Mouse (Mus musculus) megakaryocyte progenitor cell, adult 5-6 weeks (primary cell): ENCODE results near the gene Phc2. TPM values are rescaled to one million over a fixed set of nuclear protein-coding genes. Genes with fewer than 3 reads are reported as not detected.

ENCODE experiments used
- ATAC-seq: replicated peaks from 2 replicates; pipeline ENCODE4 v1.8.0; 2016; ENCODE audit warnings: mild to moderate bottlenecking, moderate TSS enrichment, inconsistent platforms; ENCODE audit not compliant: poor library complexity
- total RNA-seq, 2 experiments: library from RNA; stranded (forward) in 1 of 2; stranded (reverse) in 1 of 2; fragments of 157-497, 149-512 nt in 1 of 2; fragments of 200-1000 nt in 1 of 2; gene quantifications; 2 replicates each; pipeline versions ENCODE4 v1.2.3 to v1.2.4; 2015 to 2017

Phc2 gene
- total RNA-seq, 2 experiments from 2014 or later = 21.2 to 28.0 TPM

DNA sequence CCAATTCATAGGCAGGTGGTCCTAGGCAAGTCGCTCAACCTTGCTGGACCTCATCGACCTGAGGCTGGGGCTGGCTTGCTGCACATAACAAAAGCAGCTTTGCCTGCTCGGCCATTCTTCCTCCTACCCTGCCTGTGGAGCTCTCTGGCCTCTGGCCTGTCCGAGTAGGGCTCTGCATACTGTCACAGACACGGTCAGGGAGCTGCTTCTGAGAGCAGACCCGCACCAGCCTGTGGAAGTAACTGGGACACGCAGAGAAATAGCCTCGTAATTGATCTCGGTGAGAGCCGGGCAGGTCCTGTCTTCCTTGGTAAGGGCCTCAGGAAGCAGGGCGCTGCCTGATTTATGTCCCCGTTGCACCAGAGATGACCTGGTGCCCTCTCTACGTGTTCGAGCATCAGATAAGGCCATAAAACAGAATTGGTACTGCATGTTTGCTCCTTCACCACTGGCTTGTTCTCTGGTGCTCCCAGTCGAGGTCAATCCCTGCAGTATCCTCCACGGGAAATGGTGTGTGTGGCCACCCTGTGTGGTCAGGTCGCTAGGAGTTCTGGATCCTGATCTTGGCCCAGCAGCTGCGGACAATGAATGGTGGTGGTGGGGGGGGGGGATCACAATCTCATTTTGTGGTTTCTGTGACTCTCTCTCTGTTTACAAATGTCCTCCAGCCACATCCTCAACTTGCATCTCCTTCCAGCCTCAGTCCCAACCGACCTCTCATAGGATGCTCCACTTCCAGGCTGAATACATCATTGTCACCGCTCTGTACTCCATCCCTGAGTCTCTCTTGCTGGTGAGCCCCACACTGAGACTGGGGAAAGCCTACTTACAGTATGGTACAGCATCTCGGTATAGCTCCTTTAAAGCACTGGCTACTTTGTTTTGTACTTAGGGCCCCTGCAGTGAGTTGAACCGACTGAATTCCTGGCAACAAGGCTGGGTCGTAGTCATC, 12.5 kb upstream of the Phc2 start:
- ATAC-seq = no peak

DNA sequence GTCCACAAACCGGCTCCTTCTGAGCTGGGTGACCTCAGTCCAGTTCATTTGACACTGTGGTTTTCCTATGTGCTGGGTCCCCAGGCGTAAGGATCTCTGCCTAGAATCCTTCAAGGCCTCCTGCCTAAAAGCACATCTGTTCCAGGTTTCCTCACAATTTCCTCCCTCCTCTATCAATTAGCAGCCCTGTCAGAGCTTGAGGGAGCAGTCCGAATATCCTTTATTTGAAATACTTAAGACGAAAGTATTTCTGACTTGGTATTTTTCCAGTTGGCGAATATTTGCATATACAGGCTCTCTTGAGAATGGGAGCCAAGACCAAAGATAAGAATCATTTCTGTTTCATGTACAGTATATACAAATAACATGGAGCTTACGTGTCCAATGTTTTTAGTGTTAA, 8.6 kb upstream of the Phc2 start:
- no peak for ATAC-seq

DNA sequence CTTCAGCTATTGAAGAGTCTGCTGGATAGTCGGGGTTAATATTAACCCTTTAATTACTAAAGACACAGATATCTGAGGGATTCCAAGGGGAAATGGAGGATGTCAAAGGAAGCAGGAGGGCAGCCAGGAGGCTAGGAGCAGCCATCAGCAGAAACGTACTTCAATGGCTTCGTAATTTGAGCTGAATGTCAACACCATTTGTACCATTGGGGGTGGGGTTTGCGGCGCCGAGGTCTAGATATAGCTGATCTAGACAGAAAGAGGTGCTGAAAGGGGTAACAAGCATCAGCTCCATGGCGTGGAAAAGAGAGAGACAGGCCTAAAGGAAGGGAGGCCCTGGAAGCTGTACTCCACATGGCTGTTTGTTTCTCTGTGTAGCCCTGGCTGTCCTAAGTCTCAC, 7.7 kb upstream of the Phc2 start:
- no peak for ATAC-seq

DNA sequence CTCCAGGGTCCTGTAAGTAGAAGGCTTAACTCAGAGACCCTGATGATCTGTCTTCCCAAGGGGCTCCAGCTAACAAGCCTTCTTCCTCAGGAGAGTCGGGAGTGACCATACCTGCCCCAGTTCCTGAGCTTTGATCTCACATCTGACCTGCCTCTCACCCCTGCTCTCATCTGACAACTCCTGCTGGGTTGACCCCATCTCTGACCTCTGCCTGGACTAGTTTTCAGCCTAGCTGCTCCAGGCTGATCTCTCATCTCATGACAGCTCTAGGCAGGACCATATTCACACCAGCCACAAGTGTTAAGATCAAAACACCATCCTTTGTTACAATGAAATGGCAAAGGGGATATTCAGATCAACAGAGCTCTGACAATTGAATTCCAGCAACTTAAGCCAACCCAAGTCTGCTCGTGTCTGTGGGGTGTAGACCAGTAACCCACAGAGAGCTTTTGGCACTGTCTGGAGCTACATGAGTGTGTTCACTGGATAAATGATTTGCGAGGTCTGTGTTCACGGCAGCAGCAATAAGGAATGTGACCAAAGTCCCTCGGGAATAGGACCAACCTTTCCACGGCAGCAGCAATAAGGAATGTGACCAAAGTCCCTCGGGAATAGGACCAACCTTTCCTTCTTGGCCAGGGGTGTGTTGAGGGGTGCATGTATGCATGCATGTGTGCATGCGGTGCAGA, 5.8 kb upstream of the Phc2 start:
- ATAC-seq = no peak

DNA sequence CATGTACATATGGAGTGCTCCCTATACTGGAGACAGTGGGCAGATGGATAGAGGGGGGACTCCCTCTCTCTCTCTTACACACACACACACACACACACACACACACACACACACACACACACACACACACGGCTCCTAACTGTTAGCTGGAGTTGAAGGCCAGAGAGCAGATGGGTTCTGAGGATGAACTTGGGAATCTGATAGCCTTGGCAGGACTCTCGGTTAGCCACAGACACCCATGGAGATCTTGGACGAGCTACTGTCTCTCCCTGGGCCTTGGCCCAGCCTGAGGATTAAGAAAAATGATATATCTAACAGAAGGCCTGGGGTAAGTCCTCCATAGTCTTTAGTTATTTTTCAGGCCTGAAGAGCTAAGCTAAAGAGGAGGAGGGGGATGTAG, 3.0 kb upstream of the Phc2 start:
- no peak for ATAC-seq

DNA sequence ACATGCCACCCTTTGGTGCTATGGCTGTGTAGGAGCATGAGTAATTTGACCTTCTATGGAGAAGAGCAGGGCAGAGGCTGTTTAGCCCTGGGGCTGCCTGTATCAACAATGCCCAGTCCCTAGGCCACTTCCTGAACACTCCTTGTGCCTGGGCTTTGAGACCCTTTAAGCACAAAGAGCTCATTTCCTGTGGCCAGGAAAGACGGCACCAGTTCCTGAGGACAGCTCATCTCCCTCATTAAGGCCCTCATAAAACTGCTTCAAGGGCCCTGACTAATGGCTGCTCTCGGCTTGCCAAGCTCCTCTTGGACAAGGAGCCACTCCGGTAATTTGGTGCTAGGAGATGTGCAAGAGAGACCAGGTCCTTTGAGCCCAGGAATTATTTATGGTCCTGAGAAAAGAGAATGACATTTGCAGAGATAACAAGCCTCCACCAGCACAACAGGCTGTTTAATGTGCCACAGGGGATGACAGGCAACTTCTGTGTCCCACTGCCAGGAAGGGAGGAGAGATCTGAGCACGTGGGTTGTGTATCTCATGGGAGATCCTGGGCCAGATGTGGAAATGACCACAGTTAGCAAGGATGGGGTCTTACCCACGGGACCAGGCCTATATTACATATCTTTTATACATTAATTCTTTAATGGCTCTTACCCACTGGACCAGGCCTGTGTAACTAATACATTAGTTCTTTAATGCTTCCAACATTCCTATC, 1.8 kb upstream of the Phc2 start:
- no peak for ATAC-seq

DNA sequence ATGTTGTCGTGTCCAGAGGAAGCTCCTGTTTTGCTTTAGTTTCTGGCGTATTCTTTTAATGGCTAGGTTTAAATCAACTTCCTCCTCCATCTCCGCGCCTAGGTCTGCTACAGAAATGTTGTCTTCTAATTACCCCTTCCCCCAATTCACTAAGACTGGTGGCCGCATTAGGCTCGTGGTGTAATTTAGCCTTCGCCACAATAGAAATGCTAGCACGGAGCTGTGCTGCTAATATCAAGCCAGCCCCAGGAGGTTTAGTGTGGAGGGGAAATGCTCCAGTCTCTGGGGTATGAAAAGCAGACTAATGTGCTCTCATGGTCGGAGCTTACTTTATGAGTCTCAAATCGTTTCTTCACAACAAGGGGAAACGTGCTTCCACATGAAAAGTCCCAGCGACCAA, 944 bp downstream of the Phc2 start:
- ATAC-seq = no peak

DNA sequence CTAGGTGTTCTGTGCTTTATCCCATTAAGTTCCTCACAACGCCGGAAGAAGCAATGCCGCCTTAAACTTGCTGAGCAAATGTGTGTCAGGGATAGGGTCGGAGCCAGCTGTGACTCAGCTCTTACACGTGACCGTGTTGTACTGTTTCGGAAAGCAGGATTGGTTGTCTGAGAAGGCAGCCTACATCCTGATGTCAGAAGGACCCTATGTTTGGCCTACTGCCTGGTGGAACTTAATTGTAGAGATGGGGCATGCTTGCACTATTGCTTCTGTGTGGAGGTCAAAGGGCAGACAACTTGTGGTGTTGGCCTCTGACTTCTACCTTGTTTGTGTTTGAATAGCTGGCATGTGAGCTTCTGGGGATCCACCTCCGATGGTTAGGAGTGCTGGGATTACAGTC, 5.7 kb downstream of the Phc2 start:
- no peak for ATAC-seq

DNA sequence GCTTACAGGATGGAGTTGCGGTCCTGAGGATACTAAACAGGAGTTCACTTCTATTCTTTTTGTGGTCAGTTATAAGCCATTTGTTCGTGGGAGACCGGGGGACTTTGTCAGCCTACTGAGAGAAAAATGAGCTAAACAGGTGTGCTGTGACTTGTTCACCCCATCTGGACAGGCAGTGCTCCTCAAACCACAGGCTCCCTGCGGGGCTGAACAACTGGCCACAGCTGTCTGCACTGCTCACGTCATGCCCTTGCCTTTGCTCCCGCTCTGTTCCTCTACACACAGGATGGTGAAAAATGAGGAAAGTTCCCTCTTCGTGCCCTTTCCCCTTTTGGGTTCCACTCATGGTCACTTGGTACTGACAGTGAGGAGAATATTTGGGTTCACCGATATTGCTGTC, 6.6 kb downstream of the Phc2 start:
- ATAC-seq = no peak

DNA sequence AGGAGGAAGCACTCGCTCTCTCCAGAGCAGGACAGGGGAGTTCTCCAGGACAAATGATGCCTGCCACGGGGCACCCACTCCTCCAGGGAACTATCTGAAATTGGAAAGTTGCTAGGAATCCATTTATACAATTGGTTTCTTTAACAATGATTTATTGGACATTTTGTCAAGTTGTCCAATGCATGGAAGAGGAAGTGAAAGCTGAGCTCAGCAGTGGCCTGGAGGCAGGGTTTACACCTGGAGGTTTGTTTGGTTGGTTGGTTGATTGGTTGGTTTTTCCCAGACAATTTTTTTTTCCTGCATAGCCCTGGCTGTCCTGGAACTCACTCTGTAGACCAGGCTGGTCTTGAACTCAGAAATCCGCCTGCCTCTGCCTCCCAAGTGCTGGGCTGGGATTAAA, 9.5 kb downstream of the Phc2 start:
- peak; percentile 37; the same call in 1 of the 2 replicates for ATAC-seq

DNA sequence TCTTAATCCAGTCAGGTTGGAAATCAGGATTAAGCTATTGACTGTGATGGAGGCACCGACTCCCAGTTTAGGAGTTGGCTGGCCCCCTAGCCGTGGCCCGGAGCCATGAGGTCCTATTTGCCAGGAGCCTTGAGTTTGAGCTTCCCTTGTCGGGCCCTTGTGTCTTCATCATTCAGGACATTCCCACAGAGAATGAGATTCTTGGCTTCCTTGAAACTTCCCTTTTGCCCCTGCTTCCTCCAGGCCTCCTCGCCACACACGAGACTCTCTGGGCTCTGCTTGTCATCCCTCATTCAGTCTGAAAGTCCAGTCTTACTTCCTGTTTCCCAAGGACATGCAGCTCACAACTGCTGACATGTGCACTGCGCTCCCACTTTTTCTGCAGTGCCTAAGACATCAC, 11.9 kb downstream of the Phc2 start:
- peak; percentile 67 for ATAC-seq

DNA sequence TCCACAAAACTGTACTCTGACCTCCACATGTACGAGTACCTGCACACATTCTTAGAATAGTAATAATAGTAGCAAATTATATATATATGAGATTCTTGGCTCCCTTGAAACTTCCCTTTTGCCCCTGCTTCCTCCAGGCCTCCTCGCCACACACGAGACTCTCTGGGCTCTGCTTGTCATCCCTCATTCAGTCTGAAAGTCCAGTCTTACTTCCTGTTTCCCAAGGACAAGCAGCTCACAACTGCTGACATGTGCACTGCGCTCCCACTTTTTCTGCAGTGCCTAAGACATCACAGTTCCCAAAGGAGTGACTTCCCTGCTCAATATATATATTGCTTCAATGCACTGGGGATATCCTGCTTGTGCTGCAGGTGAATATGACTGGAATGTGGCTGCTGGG, 12.7 kb downstream of the Phc2 start:
- peak; percentile 78 for ATAC-seq

DNA sequence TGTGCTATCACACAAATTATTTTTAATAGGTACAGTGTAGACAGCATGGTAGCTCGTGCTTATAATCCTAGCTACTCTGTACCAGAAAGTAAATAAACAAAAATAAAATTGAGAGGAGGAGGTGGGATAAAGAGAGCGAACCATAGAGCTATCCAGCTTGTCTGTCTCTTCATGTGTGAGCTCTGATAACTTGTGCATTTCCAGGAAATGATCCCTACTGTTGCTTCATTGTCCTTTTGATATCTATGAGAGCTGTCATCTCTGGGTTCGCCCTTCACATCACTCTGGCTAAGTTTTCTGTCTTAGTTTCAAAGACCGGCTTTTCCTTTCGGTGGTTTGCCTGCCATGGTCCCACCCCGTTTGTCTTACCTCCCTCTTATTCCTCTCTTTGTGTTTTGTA, 14.7 kb downstream of the Phc2 start:
- ATAC-seq = no peak

DNA sequence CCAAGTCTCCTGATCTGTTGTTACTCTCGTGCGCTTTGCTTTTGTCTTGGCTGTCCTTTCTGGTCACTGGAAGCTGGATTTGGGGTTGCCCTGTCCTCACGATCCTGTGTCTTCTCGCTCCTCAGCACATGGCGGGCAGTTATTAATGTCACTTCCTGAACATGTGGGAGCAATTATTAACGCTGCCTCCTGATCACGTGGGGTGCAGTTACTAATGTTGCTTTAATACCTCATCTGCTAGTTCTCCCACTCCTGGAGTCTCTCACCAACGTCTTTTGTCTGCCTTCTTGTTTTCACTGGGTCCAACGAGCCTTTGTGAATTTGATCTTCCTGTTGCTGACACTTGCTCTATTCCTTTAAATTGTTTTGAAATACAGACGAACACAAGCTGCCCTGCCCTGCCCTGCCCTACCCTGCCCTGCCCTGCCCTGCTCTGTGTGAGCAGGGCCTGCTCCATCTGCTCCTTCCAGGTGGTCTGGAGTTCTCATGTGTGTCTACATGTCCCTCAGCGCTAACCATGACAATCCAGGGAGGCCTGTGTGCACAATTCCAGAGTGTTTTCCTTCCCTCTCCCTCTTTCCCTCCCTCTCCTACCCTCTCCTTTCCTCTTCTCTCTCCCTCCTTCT, 16.2 kb downstream of the Phc2 start:
- ATAC-seq = no peak

DNA sequence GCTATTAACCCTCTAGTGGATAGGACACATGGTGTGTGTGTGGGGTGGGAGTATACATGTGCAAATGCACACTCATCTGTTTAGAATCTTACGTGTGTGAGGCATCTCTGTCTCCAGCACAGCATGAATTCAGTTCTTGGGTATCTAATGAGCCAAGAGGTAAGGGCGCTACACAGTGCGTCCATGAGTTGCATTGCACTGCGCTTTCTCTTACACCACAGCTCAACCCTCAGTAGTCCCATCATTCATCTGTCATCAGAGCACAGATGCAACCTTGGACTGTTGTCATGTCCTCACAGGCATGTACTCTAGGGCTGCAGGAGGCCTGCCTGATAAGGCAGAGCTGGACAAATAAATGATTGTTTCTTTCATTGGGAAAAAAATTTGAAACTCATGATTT, 18.0 kb downstream of the Phc2 start:
- ATAC-seq = no peak

DNA sequence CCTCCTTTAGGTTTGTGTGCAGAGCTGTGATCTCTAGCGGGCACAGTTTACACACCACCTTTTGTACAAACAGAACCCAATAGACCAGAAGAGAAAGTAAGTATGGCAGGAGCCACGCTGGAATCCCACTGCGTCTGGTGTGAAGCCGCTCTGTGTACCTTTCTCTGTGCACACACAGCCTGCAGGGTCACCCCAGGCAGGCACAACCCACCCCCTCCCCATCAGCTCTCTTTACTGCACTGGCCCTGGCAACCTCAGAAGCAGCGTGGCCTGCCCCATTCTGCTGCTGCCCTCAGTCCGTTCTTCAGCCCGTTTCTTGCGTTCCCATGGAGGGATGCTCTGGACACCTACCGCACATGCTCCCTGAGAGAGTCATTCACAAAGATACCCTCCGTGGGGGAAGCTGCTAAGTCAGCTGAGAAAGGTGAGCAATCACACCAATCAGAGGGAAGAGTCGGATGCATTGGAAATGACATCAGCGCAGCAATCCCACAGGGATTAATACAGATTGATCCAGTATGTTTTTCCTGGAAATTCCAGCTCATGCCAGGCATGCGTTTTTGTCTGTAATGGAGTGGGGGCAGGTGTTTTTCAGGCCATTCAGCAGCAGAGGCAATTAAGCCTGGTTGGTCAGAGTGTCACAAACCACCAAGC, 24.2 kb downstream of the Phc2 start:
- ATAC-seq = no peak

DNA sequence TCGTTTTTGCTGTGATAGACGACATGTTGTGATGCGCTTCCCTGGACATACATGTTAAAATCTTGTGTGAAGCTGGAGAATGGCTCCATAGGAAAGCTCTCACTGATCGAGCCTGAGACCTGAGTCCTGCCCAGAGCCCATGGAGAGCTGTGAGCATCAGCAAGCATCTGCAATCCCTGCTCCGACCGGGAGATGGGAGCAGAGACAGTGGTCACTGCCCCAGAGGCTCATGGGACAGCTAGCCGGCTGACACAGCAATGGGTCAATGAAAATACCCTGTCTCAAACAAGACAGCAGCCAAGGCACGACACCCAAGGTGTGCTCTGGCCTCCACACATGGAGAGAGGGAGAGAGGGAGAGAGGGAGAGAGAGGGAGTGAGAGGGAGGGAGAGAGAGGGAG, 26.6 kb downstream of the Phc2 start:
- no peak for ATAC-seq

DNA sequence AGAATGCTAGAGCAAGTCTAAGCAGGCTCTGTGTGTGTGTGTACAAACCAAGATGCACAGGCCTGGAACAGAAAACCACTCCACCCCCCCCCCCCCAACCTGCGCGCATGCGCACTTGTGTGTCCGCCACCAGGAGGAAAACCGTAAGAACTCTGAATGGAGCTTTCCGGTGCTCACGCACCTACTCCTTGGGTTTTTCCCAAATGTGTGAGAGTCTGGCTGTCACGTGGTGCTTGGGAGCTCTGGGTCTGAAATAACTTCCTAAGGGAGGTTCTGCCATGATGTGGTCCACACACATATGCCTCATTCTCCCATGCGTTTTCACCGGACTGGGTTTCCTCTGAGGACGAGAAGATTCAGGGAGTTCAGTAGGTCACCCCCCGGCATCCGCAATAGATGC, 27.8 kb downstream of the Phc2 start:
- no peak for ATAC-seq

DNA sequence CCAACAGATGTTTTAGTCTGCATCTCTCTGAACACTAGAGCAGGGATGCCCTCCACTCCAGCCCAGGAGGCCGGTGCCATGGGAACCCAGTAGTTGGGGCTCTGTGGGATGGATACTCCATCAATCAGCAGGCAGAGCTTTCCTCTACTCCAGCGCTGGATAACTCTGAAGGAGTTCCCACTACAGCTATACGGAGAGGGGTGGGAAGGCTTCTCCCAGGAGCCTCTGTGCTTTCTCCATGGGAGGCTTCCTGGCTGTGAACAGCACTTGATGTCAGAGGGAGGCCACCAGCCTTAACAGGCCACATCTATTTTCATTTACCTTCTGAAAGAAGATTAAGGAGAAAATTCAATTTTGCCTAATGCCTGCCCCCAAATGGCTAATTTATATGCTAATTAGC, 29.2 kb downstream of the Phc2 start:
- ATAC-seq = no peak

DNA sequence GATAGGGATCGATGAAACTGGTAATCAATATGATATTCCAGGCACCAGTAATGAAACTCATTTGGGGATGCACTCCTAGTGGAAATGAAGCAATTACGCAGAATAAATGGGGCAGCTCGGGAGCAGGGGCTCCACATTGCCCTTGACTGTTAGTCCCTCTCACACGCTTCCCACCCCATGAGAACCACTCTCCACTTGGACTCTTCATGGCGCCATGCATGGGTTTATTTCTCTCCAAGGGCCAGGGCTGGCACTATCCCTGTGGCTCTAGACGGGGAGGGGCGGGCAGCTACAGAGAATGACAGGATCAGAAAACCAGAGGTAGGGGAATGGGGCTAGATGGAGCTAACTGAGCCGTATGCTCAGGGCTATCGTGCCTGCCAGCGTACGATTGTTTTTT, 29.6 kb downstream of the Phc2 start:
- ATAC-seq = no peak

DNA sequence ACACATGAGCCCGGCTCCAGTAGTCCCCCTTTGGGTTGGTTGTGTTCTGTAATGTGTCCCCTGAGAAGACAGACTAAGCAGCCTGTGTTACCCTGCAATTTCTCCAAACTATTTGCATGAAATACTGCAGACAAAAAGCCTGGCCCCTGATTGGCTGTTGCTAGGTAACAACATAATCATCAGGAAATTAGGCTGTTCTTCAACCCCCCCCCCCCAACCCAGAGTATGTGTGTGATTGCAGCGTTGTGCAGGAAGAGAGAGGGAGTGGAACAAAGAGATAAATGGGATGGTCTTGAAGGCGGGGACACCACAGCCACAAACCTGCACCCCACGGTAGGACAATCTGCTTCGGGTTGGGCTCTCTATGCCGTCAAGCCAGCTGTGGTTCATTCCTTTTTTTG, 34.0 kb downstream of the Phc2 start:
- ATAC-seq = peak; percentile 64
